Mouse (Mus musculus) hindbrain, postnatal 0 days (tissue): ENCODE data around the gene Tgif2. TPM values are rescaled to one million over a fixed set of nuclear protein-coding genes. Genes with fewer than 3 reads are reported as not detected.

Experiments used
- ATAC-seq: fragments of 200-750 bp; cut with Nextera tagmentation; 2 replicates; pipeline ENCODE4 v1.8.0; 2017; ENCODE audit warnings: mild to moderate bottlenecking, moderate TSS enrichment, moderate library complexity
- DNase-seq: peaks from one replicate; pipeline ENCODE4 v3.0.0-alpha.2; 2015; ENCODE audit warnings: low spot score
- H3K27ac ChIP-seq: fragments of 300-500 bp; sonication (generic); 2 replicates; pipeline ENCODE4 v1.5.1; 2014; ENCODE audit warnings: mild to moderate bottlenecking
- H3K27me3 ChIP-seq: fragments of 300-500 bp; sonication (generic); 2 replicates; pipeline ENCODE4 v1.6.1; 2014; ENCODE audit warnings: low read length, mixed read lengths; ENCODE audit not compliant: insufficient read depth
- H3K36me3 ChIP-seq: fragments of 300-500 bp; sonication (generic); 2 replicates; pipeline ENCODE4 v1.6.1; 2014; ENCODE audit warnings: low read length, mixed read lengths; ENCODE audit not compliant: insufficient read depth
- H3K4me1 ChIP-seq: fragments of 300-500 bp; sonication (generic); 2 replicates; pipeline ENCODE4 v1.6.1; 2014; ENCODE audit warnings: antibody characterized with exemption, low read length, mixed read lengths; ENCODE audit not compliant: insufficient read depth
- H3K4me2 ChIP-seq: fragments of 300-500 bp; sonication (generic); 2 replicates; pipeline ENCODE4 v1.6.1; 2014; ENCODE audit warnings: low read depth, mild to moderate bottlenecking, low read length, moderate library complexity, mixed read lengths
- H3K4me3 ChIP-seq: fragments of 300-500 bp; sonication (generic); 2 replicates; pipeline ENCODE4 v1.5.1; 2014; ENCODE audit warnings: low read length
- H3K9ac ChIP-seq: fragments of 300-500 bp; sonication (generic); replicated peaks from 2 replicates; pipeline ENCODE4 v1.6.1; 2014; ENCODE audit warnings: mild to moderate bottlenecking, low read length, moderate library complexity, mixed read lengths
- H3K9me3 ChIP-seq: fragments of 300-500 bp; sonication (generic); 2 replicates; pipeline ENCODE4 v1.6.1; 2016; ENCODE audit warnings: low read length, mixed read lengths
- CTCF ChIP-seq: IDR thresholded peaks from 2 replicates; pipeline ENCODE4 v1.5.1; 2016; ENCODE audit warnings: antibody characterized with exemption, control low read depth, low read depth
- WGBS: fragments of 180-500 bp; shearing (Covaris S2); extraction: QIAGEN DNeasy Blood & Tissue Kit; methylation state at CpG from one replicate; pipeline ENCODE4 v1.1.7; 2014; 5-methylcytosine and 5-hydroxymethylcytosine counted together
- polyA plus RNA-seq: library from polyadenylated mRNA; unstranded; fragments of >200 nt; fragmentation: Nextera tagmentation; extraction: Ambion mirVana; gene quantifications from 2 replicates; pipeline ENCODE4 v1.2.1, GENCODE M21; 2015
- total RNA-seq: library from RNA; depleted of rRNA; stranded (reverse); fragments of >200 nt; gene quantifications from 2 replicates; pipeline ENCODE4 v1.2.3, GENCODE M21; 2014; rRNA removed

Tgif2 gene
- total and polyA plus RNA-seq, 2 experiments from 2014 or later: 14.4 to 18.2 TPM

- Histone ChIP-seq H3K4me3 (no peak overlapping the region), H3K27me3 (no peaks in the 10 kb centered on the region), H3K4me1 (no peaks in the 10 kb centered on the region), H3K4me2 (no peak overlapping the region), H3K9me3 (no peaks in the 10 kb centered on the region), H3K9ac (no peak overlapping the region), H3K36me3 (no peaks in the 10 kb centered on the region), H3K27ac (no peak overlapping the region)
- peak; percentile 57 for TF ChIP-seq CTCF
- ATAC-seq (no peak), DNase-seq (no peak)
- 46% methylated on average over 2 of the region's 2 CpGs for WGBS
Measured at GRCm38 (mm10) chr2:156903367-156903766, 63.6 kb downstream of the Tgif2 start.

Other genes with a start within 250 kb of the Tgif2 start
- 166 and 190 TPM in 2 replicates for gene Dlgap4, start 226.3 kb upstream of the Tgif2 start, total RNA-seq
- gene Dlgap4, start 226.3 kb upstream of the Tgif2 start, polyA plus RNA-seq: 168 and 173 TPM in 2 replicates
- 38.4 and 41.7 TPM in 2 replicates for gene Myl9, start 64.6 kb upstream of the Tgif2 start, total RNA-seq
- 32.5 and 38.4 TPM in 2 replicates for gene Myl9, start 64.6 kb upstream of the Tgif2 start, polyA plus RNA-seq
- 1.7 and 4.4 TPM in 2 replicates for gene 4930518I15Rik, start 17.9 kb downstream of the Tgif2 start, total RNA-seq
- 3.6 and 3.8 TPM in 2 replicates for gene 4930518I15Rik, start 17.9 kb downstream of the Tgif2 start, polyA plus RNA-seq
- 131 and 135 TPM in 2 replicates for gene Rab5if, start 23.1 kb downstream of the Tgif2 start, total RNA-seq
- gene Rab5if, start 23.1 kb downstream of the Tgif2 start, polyA plus RNA-seq: 158 and 160 TPM in 2 replicates
- gene Sla2, start 47.2 kb downstream of the Tgif2 start, total RNA-seq: 0.68 TPM in 1 of 2 replicates, not detected in the other
- gene Sla2, start 47.2 kb downstream of the Tgif2 start, polyA plus RNA-seq: 0.13 and 0.15 TPM in 2 replicates
- gene Ndrg3, start 152.0 kb downstream of the Tgif2 start, total RNA-seq: 177 and 183 TPM in 2 replicates
- 162 and 167 TPM in 2 replicates for gene Ndrg3, start 152.0 kb downstream of the Tgif2 start, polyA plus RNA-seq
- gene Dsn1, start 167.1 kb downstream of the Tgif2 start, total RNA-seq: 6.3 and 9.5 TPM in 2 replicates
- 11.9 and 12.7 TPM in 2 replicates for gene Dsn1, start 167.1 kb downstream of the Tgif2 start, polyA plus RNA-seq
- gene Soga1, start 239.2 kb downstream of the Tgif2 start, total RNA-seq: 120 and 151 TPM in 2 replicates
- gene Soga1, start 239.2 kb downstream of the Tgif2 start, polyA plus RNA-seq: 3.5 and 3.6 TPM in 2 replicates
- gene Tldc2, start 247.0 kb downstream of the Tgif2 start, total RNA-seq: not detected in 2 replicates
- 0.43 TPM in 1 of 2 replicates, not detected in the other for gene Tldc2, start 247.0 kb downstream of the Tgif2 start, polyA plus RNA-seq